8 mouse cellular contexts compared by ENCODE assay signal in the genomic region with DNA sequence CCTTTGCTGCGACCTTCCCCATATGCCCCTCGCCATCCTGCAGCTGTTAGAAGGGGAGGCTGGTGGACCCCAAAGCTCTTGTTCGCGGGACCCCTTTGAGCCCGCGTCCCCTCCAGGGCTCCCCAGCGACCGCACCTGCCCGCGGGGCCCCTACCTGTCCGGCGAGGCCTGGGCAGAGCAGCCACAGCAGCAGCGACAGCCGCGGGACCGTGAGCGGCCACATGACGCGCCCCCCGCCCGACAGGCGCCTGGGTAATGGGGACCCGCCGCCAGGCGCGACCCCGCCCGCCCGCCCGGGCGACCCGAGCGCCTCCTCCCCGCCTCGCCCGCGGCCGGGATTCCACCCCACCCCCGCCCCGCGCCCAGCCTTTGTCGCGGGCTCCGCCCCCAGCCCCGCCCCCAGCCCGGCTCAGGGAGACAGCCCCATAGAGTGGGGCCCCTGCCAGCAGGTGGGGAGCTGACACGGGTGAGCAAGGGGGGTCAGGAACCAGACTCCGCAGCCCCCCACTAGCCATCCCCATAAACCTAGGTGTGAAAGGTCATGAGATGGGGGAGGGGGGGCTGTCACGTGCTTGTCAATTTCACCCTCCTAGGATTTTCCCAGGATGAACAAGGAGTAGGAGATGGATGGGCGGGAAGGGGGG. TPM values are rescaled to one million over a fixed set of nuclear protein-coding genes. Genes with fewer than 3 reads are reported as not detected.
DNase-seq lines count a peak whose midpoint lies in the region; ATAC-seq lines count a peak whose summit lies in the region.

A gene (minus strand): TSS at position 333 of the 644 bp plus-strand sequence.

- peaks cover 33% of the 10 kb centered on the region for H3K4me1 ChIP-seq in hindbrain, embryonic 12.5 days
- no peaks in the 10 kb centered on the region for H3K4me1 ChIP-seq in stomach, embryonic 14.5 days (ENCODE audit: control insufficient read depth, insufficient read depth, low read length)

- peak within 1 kb of the TSS; percentile 56 for H3K4me3 ChIP-seq in hindbrain, embryonic 12.5 days
- H3K4me3 ChIP-seq in stomach, embryonic 14.5 days (ENCODE audit: low read depth, low read length): peak within 1 kb of the TSS; percentile 38

- no peaks in the 10 kb centered on the region for H3K36me3 ChIP-seq in hindbrain, embryonic 12.5 days
- H3K36me3 ChIP-seq in stomach, embryonic 14.5 days (ENCODE audit: control insufficient read depth, insufficient read depth, low read length): no peaks in the 10 kb centered on the region

- peak within 1 kb of the TSS; percentile 84 for H3K4me2 ChIP-seq in hindbrain, embryonic 12.5 days (replicated peaks)
- H3K4me2 ChIP-seq in stomach, embryonic 14.5 days (replicated peaks; ENCODE audit: low read depth, low read length): peak within 1 kb of the TSS; percentile 78

- no peak for DNase-seq in layer of hippocampus, adult 18-20 months (ENCODE audit: low spot score in 2 of 2)
- DNase-seq in layer of hippocampus, adult 9-10 months (ENCODE audit: low spot score): no peak
- DNase-seq in embryo, embryonic 10 days (ENCODE audit: low spot score): peak; percentile 38
- DNase-seq in liver: peak; percentile 61
- no peak for DNase-seq in adrenal gland, adult (ENCODE audit: inconsistent age in 2 of 2, low spot score in 1 of 2)
- no peak for DNase-seq in lung, adult 18-20 months

- H3K9ac ChIP-seq in hindbrain, embryonic 12.5 days: peak within 1 kb of the TSS; percentile 80
- H3K9ac ChIP-seq in stomach, embryonic 14.5 days (replicated peaks; ENCODE audit: low read depth, low read length): no peak within 1 kb of the TSS; the same call in 1 of the 2 replicates

- no peaks in the 10 kb centered on the region for H3K9me3 ChIP-seq in hindbrain, embryonic 12.5 days (replicated peaks)
- no peaks in the 10 kb centered on the region for H3K9me3 ChIP-seq in stomach, embryonic 14.5 days (ENCODE audit: control insufficient read depth, low read depth, low read length)

- peak within 1 kb of the TSS; percentile 35; the same call in 1 of the 2 replicates for H3K27ac ChIP-seq in hindbrain, embryonic 12.5 days
- H3K27ac ChIP-seq in stomach, embryonic 14.5 days (ENCODE audit: low read length): no peak within 1 kb of the TSS

- WGBS in hindbrain, embryonic 12.5 days: under 1% methylated on average over 44 of the region's 50 CpGs
- under 1% methylated on average over 50 of the region's 50 CpGs for WGBS in stomach, embryonic 14.5 days

- peaks cover 34% of the 10 kb centered on the region for H3K27me3 ChIP-seq in hindbrain, embryonic 12.5 days
- H3K27me3 ChIP-seq in stomach, embryonic 14.5 days (ENCODE audit: control insufficient read depth, insufficient read depth, low read length): peaks cover 22% of the 10 kb centered on the region

- ATAC-seq in hindbrain, embryonic 12.5 days (ENCODE audit: low FRiP score): peak; percentile 76
- ATAC-seq in stomach, embryonic 14.5 days (ENCODE audit: insufficient number of reproducible peaks, insufficient read depth, low FRiP score, low read depth): peak; percentile 66; the same call in 1 of the 2 replicates

RNA-seq across cellular contexts. Expression of the gene that starts here (rescaled TPM):
- 10 to 100 TPM; 32.0 to 38.5 TPM for total RNA-seq in layer of hippocampus, adult 18-20 months (2021)
- 68.7 and 75.0 TPM in 2 replicates for polyA plus RNA-seq in hindbrain, embryonic 12.5 days (2016; fragmentation: Nextera tagmentation; extraction: Ambion mirVana)
- 8.0 and 8.6 TPM in 2 replicates for polyA plus RNA-seq in stomach, embryonic 14.5 days (2014; fragmentation: Nextera tagmentation; extraction: Ambion mirVana)

Comparison
In these comparisons a context has a peak if more than half of its experiments do, and no peak if none do; other contexts are left out.
1. DNase-seq: peak in embryo, embryonic 10 days (single experiment) and liver (single experiment); none in layer of hippocampus, adult 18-20 months (0 of 2), layer of hippocampus, adult 9-10 months (single experiment), adrenal gland, adult (0 of 2) and lung, adult 18-20 months (0 of 2).